Mouse (Mus musculus): ENCODE measurements around the gene Tmem164. TPM values are rescaled to one million over a fixed set of nuclear protein-coding genes. Genes with fewer than 3 reads are reported as not detected.

The Tmem164 gene
- polyA plus RNA-seq, 1 experiment from 2014 or later: 53.4 TPM

- WGBS: 89% methylated on average over 5 of the region's 5 CpGs
- Histone ChIP-seq H3K4me1 (peaks cover 4% of the 10 kb centered on the region), H3K27me3 (ENCODE audit: low read depth, poor library complexity, severe bottlenecking) (peaks cover 99% of the 10 kb centered on the region), H3K27ac (replicated peaks) (no peak overlapping the region), H3K36me3 (peaks cover 10% of the 10 kb centered on the region), H3K4me3 (no peak overlapping the region), H3K9me3 (replicated peaks) (no peaks in the 10 kb centered on the region)
- no peak for DNase-seq (ENCODE audit: low spot score)
Measured at GRCm38 (mm10) chrX:142697545-142698204, 16.5 kb downstream of the Tmem164 start.

DNA sequence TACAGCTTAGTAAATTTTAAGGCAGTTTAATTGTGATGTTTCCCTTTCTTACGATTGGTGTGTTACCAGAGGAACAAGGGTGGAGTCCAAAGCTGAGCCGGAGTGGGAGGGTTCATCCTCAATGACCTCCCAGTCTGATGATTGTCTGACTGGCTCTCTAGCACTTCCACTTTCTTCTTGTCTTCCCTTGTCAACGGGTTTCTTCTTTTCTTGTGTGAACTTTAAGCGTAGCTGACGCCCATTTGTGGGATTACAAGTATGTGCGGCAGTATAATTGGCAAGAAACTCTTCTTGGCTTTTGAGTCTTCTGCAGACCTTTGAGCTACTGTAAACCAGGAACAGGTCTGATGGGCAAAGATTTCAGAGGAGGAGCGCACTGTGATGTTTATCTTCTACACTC, 17.0 kb downstream of the Tmem164 start:
- Histone ChIP-seq H3K4me3 (no peak overlapping the region), H3K27me3 (ENCODE audit: low read depth, poor library complexity, severe bottlenecking) (peaks cover 100% of the 10 kb centered on the region), H3K9me3 (replicated peaks) (no peaks in the 10 kb centered on the region), H3K4me1 (0 out of 2 replicates have a peak, but pooled peaks cover 3% of the 10 kb centered on the region), H3K36me3 (peaks cover 10% of the 10 kb centered on the region), H3K27ac (replicated peaks) (no peak overlapping the region)
- DNase-seq (ENCODE audit: low spot score): no peak
- 88% methylated on average over 7 of the region's 7 CpGs for WGBS

DNA sequence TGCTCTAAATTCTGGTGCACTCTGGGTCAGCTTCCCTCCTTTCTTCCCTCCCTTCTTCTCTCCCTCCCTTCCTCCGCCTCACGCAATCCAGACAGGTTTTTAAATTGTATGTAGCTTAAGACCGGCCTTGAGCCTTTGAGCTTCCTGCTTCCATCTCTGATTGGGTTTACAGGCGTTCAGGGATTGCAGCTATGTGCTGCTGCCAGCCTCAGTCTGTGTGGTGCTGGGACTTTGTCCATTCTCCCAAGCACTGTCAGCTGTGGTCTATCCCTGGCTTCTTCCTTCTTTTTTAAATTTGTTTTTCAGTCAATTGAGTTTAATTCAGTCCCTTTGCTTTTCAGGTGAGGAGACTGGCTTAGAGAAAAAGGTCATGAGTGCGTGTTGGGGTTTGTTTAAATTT, 20.9 kb downstream of the Tmem164 start:
- Histone ChIP-seq H3K36me3 (peaks cover 4% of the 10 kb centered on the region; the same call in 1 of the 2 replicates), H3K4me1 (0 out of 2 replicates have a peak, but pooled peaks cover 3% of the 10 kb centered on the region), H3K4me3 (no peak overlapping the region), H3K27me3 (ENCODE audit: low read depth, poor library complexity, severe bottlenecking) (peaks cover 95% of the 10 kb centered on the region), H3K27ac (replicated peaks) (no peak overlapping the region), H3K9me3 (replicated peaks) (no peaks in the 10 kb centered on the region)
- WGBS: 90% methylated on average over 5 of the region's 5 CpGs
- DNase-seq (ENCODE audit: low spot score): no peak

- no peak for DNase-seq (ENCODE audit: low spot score)
Measured at GRCm38 (mm10) chrX:142702566-142702965, 21.4 kb downstream of the Tmem164 start.

GRCm38 (mm10) chrX:142703953-142704352, 22.7 kb downstream of the Tmem164 start:
- Histone ChIP-seq H3K4me1 (0 out of 2 replicates have a peak, but pooled peaks cover 3% of the 10 kb centered on the region), H3K27ac (replicated peaks) (no peak overlapping the region), H3K36me3 (peaks cover 9% of the 10 kb centered on the region), H3K9me3 (replicated peaks) (no peaks in the 10 kb centered on the region), H3K27me3 (ENCODE audit: low read depth, poor library complexity, severe bottlenecking) (peaks cover 90% of the 10 kb centered on the region), H3K4me3 (no peak overlapping the region)
- DNase-seq (ENCODE audit: low spot score): no peak
- WGBS: 88% methylated on average over 3 of the region's 3 CpGs

More at GRCm38 (mm10) chrX:142702566-142702965, 21.4 kb downstream of the Tmem164 start:
- Histone ChIP-seq H3K9me3 (replicated peaks) (no peaks in the 10 kb centered on the region), H3K27ac (replicated peaks) (no peak overlapping the region), H3K4me3 (no peak overlapping the region), H3K27me3 (ENCODE audit: low read depth, poor library complexity, severe bottlenecking) (peaks cover 95% of the 10 kb centered on the region), H3K4me1 (0 out of 2 replicates have a peak, but pooled peaks cover 3% of the 10 kb centered on the region), H3K36me3 (peaks cover 4% of the 10 kb centered on the region; the same call in 1 of the 2 replicates)
- WGBS: 73% methylated on average over 3 of the region's 3 CpGs

GRCm38 (mm10) chrX:142708257-142708656, 27.1 kb downstream of the Tmem164 start:
- peaks cover 47% of the 10 kb centered on the region for H3K27me3 ChIP-seq (ENCODE audit: low read depth, poor library complexity, severe bottlenecking)
- H3K27ac ChIP-seq (replicated peaks): no peak overlapping the region
- H3K9me3 ChIP-seq (replicated peaks): no peaks in the 10 kb centered on the region
- H3K36me3 ChIP-seq: peaks cover 9% of the 10 kb centered on the region
- no peak for DNase-seq (ENCODE audit: low spot score)
- no peak overlapping the region for H3K4me3 ChIP-seq
- no peaks in the 10 kb centered on the region for H3K4me1 ChIP-seq

DNA sequence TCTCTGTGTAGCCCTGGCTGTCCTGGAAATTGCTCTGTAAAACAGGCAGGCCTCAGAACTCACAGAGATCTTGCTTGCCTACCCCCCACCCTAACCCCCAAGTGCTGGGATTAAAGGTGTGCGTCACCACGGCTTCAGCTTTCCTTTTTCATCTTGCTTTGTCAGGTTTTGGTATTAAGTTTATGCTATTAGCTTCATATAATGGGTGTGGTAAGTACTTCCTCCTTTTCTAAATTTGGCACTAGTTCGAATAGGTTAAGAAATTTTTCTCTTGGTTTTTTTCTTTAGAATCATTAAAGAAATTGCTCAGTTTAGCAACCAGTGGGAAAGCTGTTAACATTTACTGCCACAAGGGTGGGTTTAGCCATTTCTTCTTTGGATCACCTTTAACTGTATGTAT, 34.8 kb downstream of the Tmem164 start:
- no peaks in the 10 kb centered on the region for H3K9me3 ChIP-seq (replicated peaks)
- DNase-seq (ENCODE audit: low spot score): no peak
- peaks cover 51% of the 10 kb centered on the region for H3K27me3 ChIP-seq (ENCODE audit: low read depth, poor library complexity, severe bottlenecking)
- no peak overlapping the region for H3K27ac ChIP-seq (replicated peaks)
- no peaks in the 10 kb centered on the region for H3K4me1 ChIP-seq
- no peak overlapping the region for H3K4me3 ChIP-seq
- no peaks in the 10 kb centered on the region for H3K36me3 ChIP-seq
- 95% methylated on average over 3 of the region's 3 CpGs for WGBS

DNA sequence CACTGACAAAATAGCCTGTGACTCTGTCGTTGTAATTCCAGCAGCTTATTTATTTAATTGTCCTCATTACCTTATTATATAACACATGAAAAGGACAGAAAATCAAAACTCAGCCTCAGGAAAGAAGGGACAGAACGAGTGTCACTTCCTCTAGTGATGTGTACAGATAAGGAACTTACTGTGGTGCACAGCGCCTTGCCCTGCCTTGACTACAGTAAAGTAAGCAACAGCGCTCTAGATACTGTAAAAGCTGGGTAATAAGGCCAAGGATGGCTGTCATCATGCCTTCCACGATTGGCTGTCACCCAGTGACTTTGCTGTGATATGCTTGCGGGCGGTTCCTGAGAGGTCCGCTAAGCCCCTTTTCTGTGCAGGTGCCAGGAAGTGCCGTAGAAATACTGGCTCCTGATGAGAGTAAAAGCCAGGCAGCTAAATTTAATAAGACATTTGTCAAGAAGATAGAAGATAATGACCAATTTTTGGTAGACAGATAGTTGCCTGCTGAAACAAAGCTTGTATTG, 36.8 kb downstream of the Tmem164 start:
- no peak overlapping the region for H3K27ac ChIP-seq (replicated peaks)
- no peak for DNase-seq (ENCODE audit: low spot score)
- peaks cover 70% of the 10 kb centered on the region for H3K27me3 ChIP-seq (ENCODE audit: low read depth, poor library complexity, severe bottlenecking)
- 94% methylated on average over 9 of the region's 9 CpGs for WGBS
- H3K4me3 ChIP-seq: no peak overlapping the region
- H3K36me3 ChIP-seq: no peaks in the 10 kb centered on the region
- no peaks in the 10 kb centered on the region for H3K4me1 ChIP-seq
- H3K9me3 ChIP-seq (replicated peaks): no peaks in the 10 kb centered on the region

GRCm38 (mm10) chrX:142718759-142719158, 37.6 kb downstream of the Tmem164 start:
- WGBS: 88% methylated on average over 4 of the region's 4 CpGs
- H3K9me3 ChIP-seq (replicated peaks): no peaks in the 10 kb centered on the region
- H3K4me3 ChIP-seq: no peak overlapping the region
- no peak for DNase-seq (ENCODE audit: low spot score)
- H3K36me3 ChIP-seq: no peaks in the 10 kb centered on the region
- peaks cover 78% of the 10 kb centered on the region for H3K27me3 ChIP-seq (ENCODE audit: low read depth, poor library complexity, severe bottlenecking)
- no peak overlapping the region for H3K27ac ChIP-seq (replicated peaks)
- no peaks in the 10 kb centered on the region for H3K4me1 ChIP-seq

DNA sequence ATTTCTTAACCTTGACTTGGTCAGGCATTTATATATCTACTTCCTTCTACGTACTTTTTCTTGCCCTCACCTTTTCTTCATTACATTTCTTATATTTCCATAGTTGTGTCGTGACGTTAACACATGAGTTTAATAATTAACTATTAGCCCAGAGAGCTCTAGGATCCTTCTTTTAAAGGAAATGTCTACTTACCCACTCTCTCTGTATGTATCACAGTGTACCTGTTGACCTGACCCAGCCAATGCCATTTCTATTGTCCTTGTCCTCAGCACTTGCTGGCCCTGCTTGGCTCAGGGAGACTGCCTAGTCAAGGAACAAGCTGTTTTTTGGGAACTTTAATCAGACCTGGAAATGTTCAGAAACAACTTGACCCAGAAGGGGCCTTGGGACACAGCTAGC, 40.7 kb downstream of the Tmem164 start:
- no peaks in the 10 kb centered on the region for H3K9me3 ChIP-seq (replicated peaks)
- H3K27me3 ChIP-seq (ENCODE audit: low read depth, poor library complexity, severe bottlenecking): peaks cover 95% of the 10 kb centered on the region
- H3K4me1 ChIP-seq: no peaks in the 10 kb centered on the region
- no peak for DNase-seq (ENCODE audit: low spot score)
- no peak overlapping the region for H3K27ac ChIP-seq (replicated peaks)
- H3K36me3 ChIP-seq: no peaks in the 10 kb centered on the region
- no peak overlapping the region for H3K4me3 ChIP-seq
- WGBS: 99% methylated on average over 3 of the region's 3 CpGs

- H3K36me3 ChIP-seq: no peaks in the 10 kb centered on the region
- H3K9me3 ChIP-seq (replicated peaks): no peaks in the 10 kb centered on the region
- H3K4me3 ChIP-seq: no peak overlapping the region
- no peak for DNase-seq (ENCODE audit: low spot score)
- 86% methylated on average over 2 of the region's 2 CpGs for WGBS
- peaks cover 97% of the 10 kb centered on the region for H3K27me3 ChIP-seq (ENCODE audit: low read depth, poor library complexity, severe bottlenecking)
- no peaks in the 10 kb centered on the region for H3K4me1 ChIP-seq
- H3K27ac ChIP-seq (replicated peaks): no peak overlapping the region
Measured at GRCm38 (mm10) chrX:142724203-142724602, 43.0 kb downstream of the Tmem164 start.

DNA sequence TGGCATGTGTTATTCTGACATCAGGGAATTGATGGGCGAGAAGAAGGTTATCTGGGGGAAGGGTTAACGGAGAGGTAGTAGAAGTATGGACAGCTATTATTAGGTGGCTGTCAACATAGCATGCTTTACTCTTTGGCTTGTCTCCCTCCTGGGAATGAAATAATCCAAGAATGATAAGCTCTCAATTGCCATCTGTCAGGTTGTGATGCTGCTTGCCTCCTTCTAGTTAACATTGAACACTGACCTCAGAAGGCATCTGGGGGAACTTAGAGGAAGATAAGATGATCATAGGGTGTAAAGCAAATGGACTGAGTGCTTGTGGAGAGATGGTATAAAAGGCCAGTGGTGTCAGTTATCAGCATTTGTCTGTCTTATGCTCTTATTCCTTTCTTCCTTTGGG, 44.4 kb downstream of the Tmem164 start:
- 76% methylated on average over 2 of the region's 2 CpGs for WGBS
- H3K27ac ChIP-seq (replicated peaks): no peak overlapping the region
- H3K9me3 ChIP-seq (replicated peaks): no peaks in the 10 kb centered on the region
- H3K4me3 ChIP-seq: no peak overlapping the region
- DNase-seq (ENCODE audit: low spot score): no peak
- no peaks in the 10 kb centered on the region for H3K4me1 ChIP-seq
- no peaks in the 10 kb centered on the region for H3K36me3 ChIP-seq
- peaks cover 99% of the 10 kb centered on the region for H3K27me3 ChIP-seq (ENCODE audit: low read depth, poor library complexity, severe bottlenecking)

DNA sequence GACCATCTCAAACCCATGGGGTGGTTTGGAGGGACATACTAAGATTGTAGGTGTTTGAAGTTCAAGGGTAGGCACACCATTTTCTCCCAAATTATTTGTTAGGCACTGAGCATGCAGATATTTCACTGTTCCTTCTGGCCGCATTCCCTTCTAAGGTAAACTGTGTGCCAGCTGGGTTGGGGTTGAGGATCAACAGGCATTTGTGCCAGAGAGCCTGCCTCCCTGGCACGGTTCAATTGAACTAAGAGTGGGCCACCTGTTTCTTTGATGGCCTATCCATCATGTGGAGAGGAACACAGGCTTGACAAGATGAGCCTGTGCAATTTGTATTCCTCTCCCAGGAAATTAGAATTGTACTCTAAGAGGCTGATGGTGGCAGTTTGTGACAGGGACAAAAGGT, 45.1 kb downstream of the Tmem164 start:
- no peaks in the 10 kb centered on the region for H3K9me3 ChIP-seq (replicated peaks)
- H3K27me3 ChIP-seq (ENCODE audit: low read depth, poor library complexity, severe bottlenecking): peaks cover 99% of the 10 kb centered on the region
- H3K4me3 ChIP-seq: no peak overlapping the region
- H3K27ac ChIP-seq (replicated peaks): no peak overlapping the region
- H3K4me1 ChIP-seq: peaks cover 6% of the 10 kb centered on the region; the same call in 1 of the 2 replicates
- H3K36me3 ChIP-seq: no peaks in the 10 kb centered on the region
- DNase-seq (ENCODE audit: low spot score): no peak
- 84% methylated on average over 2 of the region's 2 CpGs for WGBS
